ENCODE assay signal across 21 mouse cellular contexts in the genomic region with DNA sequence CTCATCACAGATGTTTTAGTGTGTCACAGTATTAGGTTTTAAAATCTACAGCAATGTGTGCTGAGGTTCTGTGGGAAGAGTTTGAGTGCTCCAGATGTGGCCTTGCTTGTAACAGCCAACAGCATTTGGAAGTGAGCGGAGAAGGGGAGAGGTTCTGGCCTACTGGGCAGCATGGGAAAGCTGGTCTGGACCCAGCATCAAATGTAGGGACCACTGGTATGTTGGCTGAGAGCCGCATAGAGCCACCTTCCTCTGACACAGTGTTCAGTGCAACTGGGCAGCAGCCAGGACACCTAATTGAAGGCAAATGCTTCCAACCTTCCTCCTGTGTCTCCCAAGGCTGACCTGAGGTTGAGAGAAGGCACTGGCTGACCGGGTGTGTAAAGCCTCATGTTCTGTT. TPM values are rescaled to one million over a fixed set of nuclear protein-coding genes. Genes with fewer than 3 reads are reported as not detected.
DNase-seq lines count a peak whose midpoint lies in the region; ATAC-seq and TF ChIP-seq lines count a peak whose summit lies in the region.
"Had no signal": no experiment of that assay in that cellular context is flagged by ENCODE, and none has a peak within 500 bp of the region (broad histone marks: within the 10 kb centered on the region; RNA-seq: fewer than 3 reads in every experiment).

No protein-coding gene starts in this region.

- WGBS in kidney, adult 2 months, result 43% methylated on average over 3 of the region's 3 CpGs
- 86% methylated on average over 3 of the region's 3 CpGs for WGBS in kidney, embryonic 14.5 days
- WGBS in liver, embryonic 11.5 days, result 91% methylated on average over 3 of the region's 3 CpGs
- 83% methylated on average over 3 of the region's 3 CpGs for whole genome bisulfite sequencing in heart, embryonic 10.5 days

- peak overlapping the region; percentile 96 for H3K27ac ChIP-seq in kidney, adult 2 months (ENCODE audit: insufficient read depth, low read depth, low read length)
- H3K27ac ChIP-seq in kidney, embryonic 14.5 days (ENCODE audit: low read depth, low read length), result no peak overlapping the region
- peak overlapping the region; percentile 51 for H3K27ac ChIP-seq in liver, embryonic 11.5 days (ENCODE audit: low read depth, low read length)
- H3K27ac ChIP-seq in heart, embryonic 10.5 days, result no peak overlapping the region
- H3K27ac ChIP-seq: embryonic facial prominence, embryonic 13.5 days; hindbrain, embryonic 10.5 days; limb, embryonic 13.5 days had no signal

- H3K9me3 ChIP-seq in kidney, embryonic 14.5 days (ENCODE audit: control insufficient read depth, low read length), result no peaks in the 10 kb centered on the region
- no peaks in the 10 kb centered on the region for H3K9me3 ChIP-seq in liver, embryonic 11.5 days (ENCODE audit: control insufficient read depth, low read length)
- H3K9me3 ChIP-seq in heart, embryonic 10.5 days, result no peaks in the 10 kb centered on the region
- H3K9me3 ChIP-seq: embryonic facial prominence, embryonic 13.5 days; hindbrain, embryonic 10.5 days; limb, embryonic 13.5 days had no signal

- H3K4me2 ChIP-seq in kidney, embryonic 14.5 days (replicated peaks; ENCODE audit: low read depth, low read length), result no peak overlapping the region
- no peak overlapping the region for H3K4me2 ChIP-seq in liver, embryonic 11.5 days
- H3K4me2 ChIP-seq: embryonic facial prominence, embryonic 13.5 days; limb, embryonic 13.5 days had no signal

- peaks cover 37% of the 10 kb centered on the region for H3K4me1 ChIP-seq in kidney, adult 2 months (ENCODE audit: control insufficient read depth, insufficient read depth, low read length)
- peaks cover 16% of the 10 kb centered on the region for H3K4me1 ChIP-seq in kidney, embryonic 14.5 days (ENCODE audit: control insufficient read depth, insufficient read depth, low read length)
- H3K4me1 ChIP-seq in liver, embryonic 11.5 days (replicated peaks; ENCODE audit: control insufficient read depth, insufficient read depth, low read length), result peaks cover 21% of the 10 kb centered on the region
- peaks cover 19% of the 10 kb centered on the region for H3K4me1 ChIP-seq in heart, embryonic 10.5 days

- no peaks in the 10 kb centered on the region for H3K27me3 ChIP-seq in kidney, adult 2 months (replicated peaks; ENCODE audit: control insufficient read depth, insufficient read depth, low read length)
- H3K27me3 ChIP-seq in kidney, embryonic 14.5 days (ENCODE audit: control insufficient read depth, insufficient read depth, low read length), result no peaks in the 10 kb centered on the region
- no peaks in the 10 kb centered on the region for H3K27me3 ChIP-seq in liver, embryonic 11.5 days (replicated peaks; ENCODE audit: control insufficient read depth, insufficient read depth, low read length)
- H3K27me3 ChIP-seq in heart, embryonic 10.5 days (ENCODE audit: insufficient read depth, poor library complexity, severe bottlenecking), result no peaks in the 10 kb centered on the region
- H3K27me3 ChIP-seq: embryonic facial prominence, embryonic 13.5 days; limb, embryonic 13.5 days had no signal

- peak; percentile 40 for DNase-seq in kidney, adult 2 months
- peak; percentile 43 for DNase-seq in 3T3-L1 (ENCODE audit: low read depth, low spot score)
- DNase-seq in liver, embryonic 11.5 days (ENCODE audit: low spot score), result no peak
- peak; percentile 56 for DNase-seq in lung, postnatal 10 days
- no peak for DNase-seq in neural tube, embryonic 10.5 days (ENCODE audit: extremely low spot score, low spot score)
- no peak for DNase-seq in heart, embryonic 10.5 days (ENCODE audit: low spot score)
- no peak for DNase-seq in cerebellum, adult 11 months
- DNase-seq: adrenal gland, postnatal 25 days; B cell, adult 2 months; cerebellum, adult 8-10 months; right cerebral cortex, adult 18-20 months; spleen, adult 18-20 months; thymus, postnatal 25 days had no signal

- no peak overlapping the region for H3K9ac ChIP-seq in kidney, embryonic 14.5 days (ENCODE audit: low read depth, low read length)
- H3K9ac ChIP-seq in liver, embryonic 11.5 days (ENCODE audit: low read depth, low read length), result no peak overlapping the region
- H3K9ac ChIP-seq: embryonic facial prominence, embryonic 13.5 days; limb, embryonic 13.5 days had no signal

- no peak overlapping the region for H3K4me3 ChIP-seq in kidney, adult 2 months (ENCODE audit: insufficient read depth, low read depth, low read length)
- H3K4me3 ChIP-seq in kidney, embryonic 14.5 days (ENCODE audit: low read length), result no peak overlapping the region
- H3K4me3 ChIP-seq in liver, embryonic 11.5 days (ENCODE audit: low read depth, low read length), result no peak overlapping the region
- no peak overlapping the region for H3K4me3 ChIP-seq in heart, embryonic 10.5 days
- H3K4me3 ChIP-seq: embryonic facial prominence, embryonic 13.5 days; hindbrain, embryonic 10.5 days; layer of hippocampus, adult 2 months; limb, embryonic 13.5 days had no signal

- H3K36me3 ChIP-seq in kidney, adult 2 months (ENCODE audit: control insufficient read depth, insufficient read depth, low read length), result peaks cover under 1% of the 10 kb centered on the region; the same call in 1 of the 2 replicates
- peaks cover 13% of the 10 kb centered on the region for H3K36me3 ChIP-seq in kidney, embryonic 14.5 days (ENCODE audit: control insufficient read depth, insufficient read depth, low read length)
- peaks cover 15% of the 10 kb centered on the region for H3K36me3 ChIP-seq in liver, embryonic 11.5 days (ENCODE audit: control insufficient read depth, insufficient read depth, low read length)
- H3K36me3 ChIP-seq in heart, embryonic 10.5 days, result peaks cover 34% of the 10 kb centered on the region

- TF ChIP-seq POLR2A in kidney, adult 2 months (IDR thresholded peaks at IDR 0.05; ENCODE audit: low read depth, low read length), result no peak

- ATAC-seq in kidney, embryonic 14.5 days (ENCODE audit: low FRiP score, low TSS enrichment), result no peak
- ATAC-seq in liver, embryonic 11.5 days (replicated peaks; ENCODE audit: low FRiP score), result no peak
- ATAC-seq: forebrain, embryonic 16.5 days; midbrain, embryonic 16.5 days had no signal

- TF ChIP-seq CTCF in kidney, adult 2 months (conservative IDR thresholded peaks at IDR 0.05; ENCODE audit: insufficient read depth, insufficient read length, low read depth, low read length), result no peak

RNA-seq across cellular contexts. Expression of a gene that starts 3.9 kb away (rescaled TPM):
- polyA plus RNA-seq in kidney, adult 2 months (2012; rRNA removed), result 113 and 125 TPM in 2 replicates
- polyA plus RNA-seq in kidney, embryonic 14.5 days (2014; fragmentation: Nextera tagmentation; extraction: Ambion mirVana), result 11.4 and 15.3 TPM in 2 replicates
- 36.9 and 37.0 TPM in 2 replicates for polyA plus RNA-seq in liver, embryonic 11.5 days (2014; fragmentation: Nextera tagmentation; extraction: Ambion mirVana)
- 21.2 and 21.9 TPM in 2 replicates for polyA plus RNA-seq in heart, embryonic 10.5 days (2016; fragmentation: Nextera tagmentation; extraction: Ambion mirVana)

RNA-seq across cellular contexts. Expression of a gene that starts 19.9 kb away (rescaled TPM):
- 0.05 and 0.15 TPM in 2 replicates for polyA plus RNA-seq in kidney, adult 2 months (2012; rRNA removed)
- 0.03 TPM in 1 of 2 replicates, not detected in the other for polyA plus RNA-seq in kidney, embryonic 14.5 days (2014; fragmentation: Nextera tagmentation; extraction: Ambion mirVana)
- 0.05 and 0.10 TPM in 2 replicates for polyA plus RNA-seq in liver, embryonic 11.5 days (2014; fragmentation: Nextera tagmentation; extraction: Ambion mirVana)
- 0.07 and 0.16 TPM in 2 replicates for polyA plus RNA-seq in heart, embryonic 10.5 days (2016; fragmentation: Nextera tagmentation; extraction: Ambion mirVana)
- polyA plus RNA-seq: embryonic facial prominence, embryonic 13.5 days; stomach, embryonic 14.5 days had no signal

RNA-seq across cellular contexts. Expression of a gene that starts 48.8 kb away (rescaled TPM):
- polyA plus RNA-seq in kidney, adult 2 months (2012; rRNA removed), result 1.0 and 1.5 TPM in 2 replicates
- 0.07 TPM in 1 of 2 replicates, not detected in the other for polyA plus RNA-seq in kidney, embryonic 14.5 days (2014; fragmentation: Nextera tagmentation; extraction: Ambion mirVana)
- 0.17 and 0.64 TPM in 2 replicates for polyA plus RNA-seq in liver, embryonic 11.5 days (2014; fragmentation: Nextera tagmentation; extraction: Ambion mirVana)
- 33.1 and 51.1 TPM in 2 replicates for polyA plus RNA-seq in heart, embryonic 10.5 days (2016; fragmentation: Nextera tagmentation; extraction: Ambion mirVana)
- polyA plus RNA-seq: forebrain, embryonic 16.5 days had no signal

RNA-seq across cellular contexts. Expression of a gene that starts 51.9 kb away (rescaled TPM):
- polyA plus RNA-seq in kidney, adult 2 months (2012; rRNA removed), result 37.2 and 38.5 TPM in 2 replicates
- 72.4 and 80.5 TPM in 2 replicates for polyA plus RNA-seq in kidney, embryonic 14.5 days (2014; fragmentation: Nextera tagmentation; extraction: Ambion mirVana)
- 78.5 and 81.4 TPM in 2 replicates for polyA plus RNA-seq in liver, embryonic 11.5 days (2014; fragmentation: Nextera tagmentation; extraction: Ambion mirVana)
- polyA plus RNA-seq in heart, embryonic 10.5 days (2016; fragmentation: Nextera tagmentation; extraction: Ambion mirVana), result 76.9 and 82.8 TPM in 2 replicates

Comparison
In these comparisons a context has a peak if more than half of its experiments do, and no peak if none do; other contexts are left out.
1. H3K27ac ChIP-seq: peak in kidney, adult 2 months (single experiment) and liver, embryonic 11.5 days (single experiment); none in kidney, embryonic 14.5 days (single experiment) and heart, embryonic 10.5 days (single experiment).
2. DNase-seq: peak in kidney, adult 2 months (single experiment), 3T3-L1 (single experiment) and lung, postnatal 10 days (single experiment); none in liver, embryonic 11.5 days (single experiment), neural tube, embryonic 10.5 days (single experiment), heart, embryonic 10.5 days (single experiment) and cerebellum, adult 11 months (single experiment).
3. RNA of a gene that starts 48.8 kb away (polyA plus RNA-seq): 33.1 to 51.1 TPM in heart, embryonic 10.5 days; 1.0 to 1.5 TPM in kidney, adult 2 months, 0.17 to 0.64 TPM in liver, embryonic 11.5 days and 0.07 TPM in kidney, embryonic 14.5 days; every median in the first group is over 10 times any median in the second.